Mouse (Mus musculus) stomach, postnatal 0 days (tissue): ENCODE measurements around the gene Pot1a.

Source experiments
- CTCF ChIP-seq: IDR thresholded peaks from 2 replicates; pipeline ENCODE4 v1.5.1; 2016; ENCODE audit warnings: antibody characterized with exemption, low read depth, mild to moderate bottlenecking, moderate library complexity
- EP300 ChIP-seq: optimal IDR thresholded peaks from 2 replicates; pipeline ENCODE3; 2016; ENCODE audit warnings: antibody characterized with exemption

DNA sequence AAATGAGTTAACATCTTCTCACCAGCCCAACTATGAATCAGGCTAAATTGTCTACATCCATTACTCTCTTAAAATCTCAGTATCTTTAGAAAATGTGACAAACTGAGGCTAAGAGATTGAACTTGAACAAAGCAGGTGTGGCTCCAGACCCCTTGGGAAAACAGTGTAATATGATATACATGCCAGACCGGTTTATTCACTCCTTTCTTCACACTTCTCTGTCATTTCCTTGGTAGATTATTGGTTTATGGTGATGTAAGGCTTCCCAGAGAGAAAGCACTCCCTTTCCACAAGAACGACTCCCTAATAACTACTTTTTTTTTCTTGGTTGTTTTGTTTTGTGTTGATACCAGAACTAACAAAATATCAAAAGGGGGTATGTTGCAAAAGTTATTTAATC lies 98.4 kb downstream of the Pot1a start:
- TF ChIP-seq CTCF (no peak), EP300 (no peak)
